Mouse (Mus musculus) kidney, postnatal 14 days (tissue): ENCODE results near the gene Kcnj1.

Experiments used
- DNase-seq: peaks from one replicate; pipeline ENCODE4 v3.0.0; 2022; ENCODE audit warnings: mixed read lengths

Kcnj1 gene

GRCm38 (mm10) chr9:32400212-32400611 lies 27.9 kb downstream of the Kcnj1 start:
- DNase-seq = no peak

GRCm38 (mm10) chr9:32400662-32401161 lies 28.4 kb downstream of the Kcnj1 start:
- DNase-seq = peak; percentile 85

- peak; percentile 85 for DNase-seq
These were observed 33.1 kb downstream of the Kcnj1 start for GRCm38 (mm10) chr9:32405191-32405925.

GRCm38 (mm10) chr9:32408730-32409059 lies 36.4 kb downstream of the Kcnj1 start:
- DNase-seq = no peak

GRCm38 (mm10) chr9:32409060-32409961 lies 37.0 kb downstream of the Kcnj1 start:
- DNase-seq = peak; percentile 75

GRCm38 (mm10) chr9:32410671-32411070 lies 38.4 kb downstream of the Kcnj1 start:
- no peak for DNase-seq

- DNase-seq = peak; percentile 58
These were observed 39.2 kb downstream of the Kcnj1 start for GRCm38 (mm10) chr9:32411507-32411906.

- DNase-seq = no peak
These were observed 40.7 kb downstream of the Kcnj1 start for GRCm38 (mm10) chr9:32412836-32413580.

- no peak for DNase-seq
These were observed 42.7 kb downstream of the Kcnj1 start for GRCm38 (mm10) chr9:32414956-32415355.

GRCm38 (mm10) chr9:32415952-32416351 lies 43.7 kb downstream of the Kcnj1 start:
- DNase-seq = no peak

GRCm38 (mm10) chr9:32417466-32418116 lies 45.3 kb downstream of the Kcnj1 start:
- no peak for DNase-seq

GRCm38 (mm10) chr9:32420711-32421110 lies 48.4 kb downstream of the Kcnj1 start:
- DNase-seq = no peak

- no peak for DNase-seq
These were observed 53.0 kb downstream of the Kcnj1 start for GRCm38 (mm10) chr9:32425321-32425720.

- DNase-seq = peak; percentile 61
These were observed 58.8 kb downstream of the Kcnj1 start for GRCm38 (mm10) chr9:32431061-32431460.

GRCm38 (mm10) chr9:32434241-32435213 lies 62.2 kb downstream of the Kcnj1 start:
- DNase-seq = no peak

GRCm38 (mm10) chr9:32443115-32443514 lies 70.8 kb downstream of the Kcnj1 start:
- DNase-seq = no peak

- DNase-seq = no peak
These were observed 71.5 kb downstream of the Kcnj1 start for GRCm38 (mm10) chr9:32443817-32444216.

- no peak for DNase-seq
These were observed 72.3 kb downstream of the Kcnj1 start for GRCm38 (mm10) chr9:32444453-32445201.

- peak; percentile 32 for DNase-seq
These were observed 73.5 kb downstream of the Kcnj1 start for GRCm38 (mm10) chr9:32445789-32446188.

- no peak for DNase-seq
These were observed 76.5 kb downstream of the Kcnj1 start for GRCm38 (mm10) chr9:32448766-32449165.
